Mouse (Mus musculus) cerebellum, adult (tissue): Measurements from ENCODE around the gene Rsc1a1.

Experiments used
- ATAC-seq: cut with Nextera tagmentation; 2 replicates; pipeline ENCODE4 v1.9.2; 2017; ENCODE audit warnings: mild to moderate bottlenecking, moderate library complexity, mixed read lengths; ENCODE audit not compliant: insufficient number of reproducible peaks, low FRiP score, low TSS enrichment

Rsc1a1 gene

DNA sequence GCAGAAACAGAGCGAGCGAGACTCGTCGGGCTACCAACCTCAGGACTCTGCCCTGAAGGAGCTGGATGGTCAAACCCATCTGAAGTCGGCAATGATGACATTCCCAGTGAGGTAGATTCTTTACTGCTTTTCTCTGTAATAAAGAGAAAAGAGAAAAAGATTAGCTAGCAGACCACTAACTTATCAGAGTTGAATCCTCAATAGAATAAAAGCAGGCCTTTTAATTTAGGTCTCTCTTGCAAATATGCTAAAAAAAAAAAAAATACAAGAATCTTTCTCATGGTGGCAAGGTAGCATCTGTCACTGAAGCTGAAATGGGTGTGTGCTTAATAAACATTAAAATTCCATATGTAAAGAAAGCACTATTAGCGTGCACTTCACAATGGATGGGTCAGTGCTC lies at the start of gene Rsc1a1:
TSS of gene Rsc1a1 (minus strand) at position 101 of the 400 bp plus-strand sequence.
- ATAC-seq: no peak

DNA sequence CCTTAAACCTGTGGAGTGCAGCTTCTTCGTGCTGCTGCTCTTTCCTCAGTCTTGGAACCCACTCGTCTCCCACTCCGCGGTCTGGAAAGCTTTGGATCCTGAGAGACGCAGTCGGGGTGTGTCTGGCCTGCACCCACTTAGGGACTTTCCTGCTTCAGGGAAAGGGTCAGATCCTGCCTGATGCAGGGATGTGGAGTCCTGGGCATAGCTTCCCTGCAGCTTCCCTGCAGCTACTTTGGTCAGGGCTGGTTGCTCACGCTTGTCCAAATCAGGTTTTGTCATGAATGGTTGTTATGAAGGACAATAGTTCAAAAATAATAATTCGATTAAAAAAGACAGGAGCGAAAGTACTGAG lies 49.8 kb upstream of the Rsc1a1 start:
- ATAC-seq: peak; percentile 45; the same call in 1 of the 2 replicates

- peak; percentile 95 for ATAC-seq
Measured at GRCm38 (mm10) chr4:141734446-141735205, 49.2 kb upstream of the Rsc1a1 start.

DNA sequence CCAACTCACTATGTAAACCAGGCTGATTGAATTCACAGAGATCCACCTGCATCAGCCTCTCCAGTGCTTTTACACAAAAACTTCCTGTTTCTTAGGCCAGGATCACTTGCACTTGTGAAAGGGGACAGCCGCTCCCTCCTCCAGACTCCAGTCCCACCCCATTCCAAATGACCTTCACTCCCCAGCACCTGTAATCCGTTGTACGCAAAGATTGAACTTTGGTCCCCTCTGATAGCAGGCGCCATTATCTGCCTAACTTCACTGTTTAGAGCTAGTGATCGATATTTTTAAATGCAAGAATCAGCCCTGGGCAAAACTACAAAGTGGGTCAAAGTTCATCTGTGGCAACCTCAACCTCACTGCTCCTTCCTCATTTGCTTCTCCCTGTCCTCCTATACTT lies 46.4 kb upstream of the Rsc1a1 start:
- ATAC-seq: no peak

- no peak for ATAC-seq
Measured at GRCm38 (mm10) chr4:141730401-141730800, 45.0 kb upstream of the Rsc1a1 start.

GRCm38 (mm10) chr4:141729266-141729665 lies 43.9 kb upstream of the Rsc1a1 start:
- ATAC-seq: no peak

DNA sequence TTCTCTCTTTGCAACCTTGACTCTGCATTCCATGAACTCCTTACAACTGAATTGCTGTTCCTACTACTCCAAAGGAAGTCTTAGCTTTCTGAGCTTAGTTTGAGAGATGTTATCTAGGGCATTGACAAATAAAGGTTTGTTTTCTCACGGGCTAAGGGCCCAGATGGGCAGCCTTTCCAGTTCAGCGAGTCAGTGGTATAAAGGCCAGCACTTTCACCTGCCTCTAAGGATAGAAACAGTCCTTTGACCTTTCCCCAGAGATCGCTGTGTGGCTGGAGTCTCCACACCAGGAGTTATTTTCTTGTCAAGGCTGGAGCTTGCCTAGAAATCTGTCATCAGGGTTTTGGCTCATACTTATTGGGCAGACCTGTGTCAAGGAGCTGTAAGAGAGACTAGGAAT lies 40.3 kb upstream of the Rsc1a1 start:
- ATAC-seq: no peak

DNA sequence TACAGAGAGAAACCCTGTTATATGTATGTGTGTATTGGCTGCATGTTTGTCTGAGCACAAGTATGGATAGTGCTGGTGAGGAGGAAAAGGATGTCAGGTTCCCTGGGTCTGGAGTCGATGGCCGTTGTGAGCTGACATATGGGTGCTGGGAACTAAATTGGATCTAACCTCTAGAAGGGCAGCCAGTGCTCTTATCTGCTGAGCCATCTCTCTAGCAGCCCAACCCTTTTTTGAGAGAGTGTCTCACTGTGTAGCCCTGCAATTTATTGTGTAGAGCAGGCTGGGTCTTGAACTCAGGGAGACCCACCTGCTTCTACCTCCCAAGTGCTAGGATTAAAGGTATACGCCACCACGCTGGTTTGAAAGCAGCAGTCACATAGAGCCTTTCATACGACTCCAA lies 39.9 kb upstream of the Rsc1a1 start:
- no peak for ATAC-seq

DNA sequence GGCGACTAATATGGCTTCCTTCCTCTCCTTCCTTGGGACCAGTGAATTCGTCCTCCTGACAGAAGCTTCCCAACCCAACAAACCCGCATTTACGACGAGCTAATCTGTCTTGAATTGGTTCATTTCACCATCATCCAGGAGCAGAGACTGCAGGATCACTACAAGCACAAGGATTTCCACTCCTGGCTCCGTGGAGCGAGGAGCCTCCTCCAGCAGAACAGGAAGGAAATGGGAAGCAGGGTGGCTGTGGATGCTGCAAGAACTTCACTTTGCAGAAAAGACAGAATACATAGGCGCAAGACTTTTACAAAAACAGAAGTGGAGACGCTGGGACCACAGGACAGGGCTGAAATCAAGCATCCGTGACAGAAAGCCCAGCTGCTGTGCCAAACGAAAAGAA lies 39.2 kb upstream of the Rsc1a1 start:
- ATAC-seq: no peak

DNA sequence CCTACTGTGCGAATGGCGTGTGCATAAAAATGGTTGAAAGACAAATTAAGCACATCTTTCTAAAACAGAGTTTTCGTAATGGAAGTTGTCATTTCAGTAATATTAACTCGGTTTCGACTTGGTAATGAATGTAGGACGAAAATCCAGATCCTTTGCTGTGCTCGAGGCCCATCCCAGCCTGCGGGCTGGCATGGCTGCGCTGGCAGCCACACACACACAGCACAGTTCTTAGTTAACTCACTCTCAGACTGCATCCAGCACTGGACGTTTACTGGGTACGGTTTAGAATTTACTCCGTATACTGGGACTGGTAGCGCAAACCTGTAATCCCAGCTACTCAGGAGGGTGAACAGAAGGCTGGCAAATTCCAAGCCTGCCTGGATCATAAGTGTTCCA lies 38.3 kb upstream of the Rsc1a1 start:
- ATAC-seq: no peak

- ATAC-seq: peak; percentile 76
Measured at GRCm38 (mm10) chr4:141722731-141723672, 37.6 kb upstream of the Rsc1a1 start, which contains the start of gene Ddi2. Ddi2 (minus strand) TSS chr4:141723419.

DNA sequence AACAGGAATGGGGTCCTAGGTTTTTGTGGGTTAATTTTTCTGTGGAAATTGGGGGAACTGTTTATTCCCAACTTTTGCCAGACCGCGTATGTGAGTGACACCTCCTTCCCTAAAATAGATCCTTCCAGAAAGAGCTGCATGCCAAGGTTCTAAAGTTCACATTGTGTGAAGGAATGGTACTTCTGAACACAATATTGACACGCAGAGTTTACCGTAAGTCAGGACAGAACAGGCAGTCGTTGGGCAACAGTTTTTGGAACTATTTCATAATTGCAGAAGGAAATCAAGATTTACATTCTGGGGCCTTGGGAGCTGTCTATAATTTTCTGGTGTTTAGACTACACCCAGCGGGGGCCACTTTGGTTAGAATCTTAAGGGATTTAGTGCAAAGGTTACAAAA lies 36.6 kb upstream of the Rsc1a1 start:
- ATAC-seq: no peak

DNA sequence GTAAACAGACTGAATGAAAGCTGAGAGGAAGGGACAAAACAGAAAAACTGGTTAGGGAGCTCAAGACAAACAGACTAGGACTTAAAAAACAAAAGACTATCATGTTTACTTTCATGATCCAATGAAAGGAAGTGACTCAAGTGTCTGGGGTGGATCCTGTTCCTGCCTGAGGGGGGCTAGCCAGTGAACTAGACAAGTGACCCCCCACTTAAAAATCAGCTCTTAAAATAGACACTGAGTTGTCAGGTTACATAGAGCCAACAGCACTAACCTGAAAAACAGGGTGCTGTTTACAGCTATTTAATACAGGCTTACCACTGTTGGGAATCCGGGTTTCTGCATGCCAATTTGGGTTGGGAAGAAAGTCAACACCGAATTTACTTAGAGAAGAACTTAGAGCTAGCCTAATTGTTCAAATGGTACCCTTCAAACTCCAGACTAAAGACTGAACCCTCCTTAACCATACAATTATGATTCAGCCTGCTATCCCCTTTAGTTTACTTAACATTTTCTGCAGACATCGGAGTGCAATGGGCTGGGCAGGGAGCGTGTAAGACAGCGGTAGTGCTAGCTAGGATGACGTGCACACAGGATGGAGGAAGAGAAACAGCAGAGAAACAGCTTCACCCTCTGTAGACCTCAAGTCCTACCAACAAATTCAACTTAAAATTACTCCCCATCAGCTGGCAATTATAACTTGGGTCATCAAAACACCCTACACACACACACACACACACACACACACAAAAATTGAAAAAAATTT lies 35.5 kb upstream of the Rsc1a1 start:
- ATAC-seq: no peak

DNA sequence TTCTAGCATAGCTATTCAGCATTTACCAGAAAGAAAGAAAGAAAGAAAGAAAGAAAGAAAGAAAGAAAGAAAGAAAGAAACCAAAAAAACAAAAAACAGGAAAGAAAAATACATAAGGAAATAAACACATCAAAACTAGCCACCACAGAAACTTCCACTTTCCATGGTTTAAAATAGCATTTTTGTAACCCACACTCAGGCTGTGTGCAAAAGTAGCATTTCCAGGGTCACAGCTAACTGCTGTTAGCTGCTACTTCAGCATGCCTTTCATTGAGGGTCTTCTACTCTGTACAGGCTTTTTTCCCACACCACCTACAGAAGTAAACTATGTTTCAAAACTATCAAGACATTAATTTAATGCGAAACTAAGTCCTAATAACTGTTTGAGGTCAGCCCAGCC lies 33.9 kb upstream of the Rsc1a1 start:
- ATAC-seq: no peak

DNA sequence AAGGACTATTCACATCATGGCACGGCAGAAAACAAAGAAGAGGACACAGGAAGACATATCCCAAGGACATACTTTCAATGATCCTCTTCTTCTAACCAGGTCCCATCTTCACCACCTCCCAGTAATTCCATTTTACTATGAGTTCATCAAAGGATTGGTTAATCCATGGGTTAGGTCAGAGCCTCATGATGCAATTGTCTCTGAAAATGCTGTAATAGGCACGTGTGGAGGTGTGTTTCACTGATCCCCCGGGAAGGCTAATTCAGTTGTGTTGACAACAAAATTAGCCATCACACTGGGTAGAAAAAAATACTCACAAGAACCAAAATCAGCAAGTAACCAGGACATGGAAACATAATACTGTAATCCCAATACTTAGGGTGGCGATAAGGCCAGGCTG lies 32.2 kb upstream of the Rsc1a1 start:
- no peak for ATAC-seq

- ATAC-seq: no peak
Measured at GRCm38 (mm10) chr4:141715027-141715426, 29.6 kb upstream of the Rsc1a1 start.

GRCm38 (mm10) chr4:141713598-141714142 lies 28.3 kb upstream of the Rsc1a1 start:
- ATAC-seq: no peak

- no peak for ATAC-seq
Measured at GRCm38 (mm10) chr4:141711250-141711649, 25.9 kb upstream of the Rsc1a1 start.

DNA sequence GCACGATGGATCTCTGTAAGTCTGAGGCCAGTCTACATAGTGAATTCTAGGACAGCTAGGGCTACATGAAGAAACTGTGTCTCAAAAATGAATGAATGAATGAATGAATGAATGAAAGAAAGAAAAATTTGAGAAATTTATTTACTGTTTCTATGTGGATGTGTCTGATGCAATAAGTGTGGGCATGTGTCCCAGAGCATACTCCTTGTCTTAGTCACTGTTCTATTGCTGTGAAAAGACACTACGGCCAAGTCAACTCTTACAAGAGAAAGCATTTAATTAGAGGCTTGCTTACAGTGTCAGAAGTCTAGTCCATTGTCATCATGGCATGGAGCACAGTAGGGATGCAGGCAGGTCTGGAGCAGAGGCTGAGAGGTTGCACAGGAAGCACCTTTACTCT lies 23.6 kb upstream of the Rsc1a1 start:
- ATAC-seq: no peak

GRCm38 (mm10) chr4:141708005-141708404 lies 22.6 kb upstream of the Rsc1a1 start:
- no peak for ATAC-seq
